Mouse (Mus musculus): ENCODE measurements around the gene Xrra1. TPM values are rescaled to one million over a fixed set of nuclear protein-coding genes. Genes with fewer than 3 reads are reported as not detected.
A peak's percentile ranks its signal among the peaks of the same experiment; 100 is the strongest.
"Not testable (repeated sequence)": the region's sequence is repeated elsewhere in the genome, so short reads cannot be mapped to it uniquely, and the experiment has no call there.

The Xrra1 gene
- polyA plus RNA-seq, 1 experiment from 2014 or later, result 0.46 TPM

DNA sequence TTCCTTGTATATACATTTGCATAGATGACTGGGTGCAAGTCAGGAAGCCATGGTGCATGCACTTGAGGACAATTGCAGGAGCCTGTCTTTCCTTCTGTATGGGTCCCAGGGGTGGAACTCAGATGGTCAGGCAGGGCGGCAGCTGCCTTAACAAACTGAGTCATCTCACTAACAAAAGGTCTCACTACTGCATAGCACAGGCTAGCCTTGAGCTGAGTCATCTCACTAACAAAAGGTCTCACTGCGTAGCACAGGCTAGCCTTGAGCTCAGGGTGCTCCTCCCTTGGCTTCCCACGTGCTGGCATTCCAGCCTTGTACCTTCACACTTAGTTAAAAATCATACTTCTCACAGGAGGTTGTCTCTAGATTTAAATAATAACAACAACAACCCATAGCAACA lies 87.0 kb downstream of the Xrra1 start:
- no peak for DNase-seq (ENCODE audit: low spot score)
- 0 out of 2 replicates have a peak, but pooled peaks cover 4% of the 10 kb centered on the region for H3K9me3 ChIP-seq
- H3K36me3 ChIP-seq (replicated peaks), result peaks cover 90% of the 10 kb centered on the region
- no peaks in the 10 kb centered on the region for H3K27me3 ChIP-seq (replicated peaks; ENCODE audit: low read depth, poor library complexity, severe bottlenecking)
- H3K4me3 ChIP-seq, result no peak overlapping the region
- H3K4me1 ChIP-seq, result no peaks in the 10 kb centered on the region
- WGBS, result 95% methylated on average over 3 of the region's 3 CpGs
- no peak overlapping the region for H3K27ac ChIP-seq (replicated peaks)

DNA sequence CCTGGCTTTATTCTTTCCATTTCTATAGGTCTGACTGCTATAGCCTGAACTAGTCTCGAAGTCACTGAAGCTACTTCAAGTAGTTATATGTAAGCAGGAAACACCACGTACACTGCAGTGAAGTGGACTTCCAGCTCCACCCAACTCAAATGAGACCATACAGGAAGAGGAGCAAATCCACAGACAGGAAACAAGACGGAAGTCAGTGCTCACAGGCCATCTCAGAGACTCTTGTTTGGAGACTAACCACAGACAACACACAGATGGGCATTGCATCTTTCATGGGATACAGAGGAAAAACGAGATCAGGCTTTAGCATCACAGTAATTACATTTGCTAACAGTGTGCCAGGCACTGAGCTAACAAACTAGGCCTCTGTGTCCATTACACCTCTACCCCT lies 87.4 kb downstream of the Xrra1 start:
- Histone ChIP-seq H3K4me3 (no peak overlapping the region), H3K27ac (replicated peaks) (no peak overlapping the region), H3K36me3 (replicated peaks) (peaks cover 89% of the 10 kb centered on the region), H3K4me1 (no peaks in the 10 kb centered on the region), H3K27me3 (replicated peaks; ENCODE audit: low read depth, poor library complexity, severe bottlenecking) (no peaks in the 10 kb centered on the region), H3K9me3 (0 out of 2 replicates have a peak, but pooled peaks cover 4% of the 10 kb centered on the region)
- no peak for DNase-seq (ENCODE audit: low spot score)
- 87% methylated on average over 4 of the region's 4 CpGs for WGBS

DNA sequence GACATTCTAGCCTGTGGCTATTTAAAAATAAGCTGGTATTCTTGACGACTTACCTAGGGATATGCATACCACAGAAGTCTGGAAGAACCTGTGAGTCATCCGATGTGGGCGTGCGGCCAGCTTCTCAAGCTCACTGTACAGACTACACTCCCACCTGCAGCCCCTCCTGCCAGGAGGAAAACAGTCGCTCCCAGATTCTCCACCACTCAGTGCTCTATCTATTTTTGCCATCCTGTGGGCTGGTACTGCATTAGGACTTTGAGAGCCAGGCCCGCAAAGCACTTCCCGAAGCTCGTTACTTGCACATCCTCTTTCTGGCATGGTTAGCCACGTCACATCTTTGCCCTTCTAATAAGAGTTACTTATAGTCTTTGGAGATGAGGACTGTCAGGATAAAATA lies 88.4 kb downstream of the Xrra1 start:
- WGBS, result 92% methylated on average over 9 of the region's 9 CpGs
- no peak for DNase-seq (ENCODE audit: low spot score)
- Histone ChIP-seq H3K36me3 (replicated peaks) (peaks cover 89% of the 10 kb centered on the region), H3K4me1 (no peaks in the 10 kb centered on the region), H3K27me3 (replicated peaks; ENCODE audit: low read depth, poor library complexity, severe bottlenecking) (no peaks in the 10 kb centered on the region), H3K9me3 (0 out of 2 replicates have a peak, but pooled peaks cover 4% of the 10 kb centered on the region), H3K4me3 (no peak overlapping the region), H3K27ac (replicated peaks) (no peak overlapping the region)

DNA sequence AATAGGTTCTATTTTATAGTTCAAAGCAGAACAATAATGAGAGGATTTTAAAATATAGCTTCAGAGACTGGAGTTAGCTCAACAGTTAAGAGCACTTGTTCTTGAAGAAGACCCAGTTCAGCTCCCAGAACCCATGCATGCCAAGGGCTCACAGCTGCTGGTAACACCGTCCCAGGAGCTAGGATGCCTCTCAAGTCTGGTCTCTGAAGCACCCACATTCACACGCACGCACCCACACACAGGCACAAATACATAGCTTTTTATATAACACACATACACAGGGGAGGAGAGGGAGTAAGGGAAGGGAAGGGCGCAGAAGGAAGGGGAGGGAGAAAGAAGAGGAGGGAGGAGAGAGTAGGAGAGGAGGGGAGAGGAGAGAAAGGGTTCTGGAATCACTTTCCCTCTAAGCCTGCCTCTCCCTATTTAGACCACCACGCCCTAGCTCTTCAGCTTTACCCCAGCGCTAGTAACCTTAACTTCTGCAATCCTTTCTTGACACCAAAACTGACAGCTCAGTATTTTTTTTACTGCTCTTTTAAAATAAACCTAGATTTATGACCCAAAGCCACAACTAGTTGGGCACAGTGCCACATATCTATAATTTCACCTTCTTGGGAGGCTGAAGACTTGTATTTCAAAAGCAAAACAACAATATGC lies 94.7 kb downstream of the Xrra1 start:
- no peaks in the 10 kb centered on the region for H3K9me3 ChIP-seq
- H3K27ac ChIP-seq (replicated peaks), result no peak overlapping the region
- WGBS, result 90% methylated on average over 6 of the region's 6 CpGs
- H3K4me1 ChIP-seq, result no peaks in the 10 kb centered on the region
- peaks cover 43% of the 10 kb centered on the region for H3K36me3 ChIP-seq (replicated peaks)
- DNase-seq (ENCODE audit: low spot score), result no peak
- no peaks in the 10 kb centered on the region for H3K27me3 ChIP-seq (replicated peaks; ENCODE audit: low read depth, poor library complexity, severe bottlenecking)
- no peak overlapping the region for H3K4me3 ChIP-seq

DNA sequence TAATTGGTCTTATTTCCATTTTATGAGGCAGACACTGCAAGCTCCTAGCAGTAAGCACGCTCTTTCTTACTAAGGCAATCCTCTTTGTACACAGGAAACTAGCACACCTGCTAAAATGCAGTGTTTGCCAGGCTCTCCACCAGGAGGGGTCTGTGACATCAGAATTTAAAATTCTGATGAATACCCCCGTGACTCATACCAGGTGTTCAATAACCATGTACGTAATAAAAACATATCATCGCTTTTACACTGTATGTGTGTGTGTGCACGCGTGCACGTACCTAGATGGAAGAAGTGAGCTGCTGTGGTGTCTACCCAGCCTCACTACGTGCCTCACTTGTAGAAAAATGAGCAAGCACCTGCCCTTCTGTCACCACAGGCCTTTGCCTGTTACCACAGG lies 95.3 kb downstream of the Xrra1 start:
- 96% methylated on average over 8 of the region's 8 CpGs for WGBS
- Histone ChIP-seq H3K4me1 (no peaks in the 10 kb centered on the region), H3K27me3 (replicated peaks; ENCODE audit: low read depth, poor library complexity, severe bottlenecking) (no peaks in the 10 kb centered on the region), H3K27ac (replicated peaks) (no peak overlapping the region), H3K9me3 (no peaks in the 10 kb centered on the region), H3K36me3 (replicated peaks) (peaks cover 40% of the 10 kb centered on the region), H3K4me3 (no peak overlapping the region)
- no peak for DNase-seq (ENCODE audit: low spot score)

DNA sequence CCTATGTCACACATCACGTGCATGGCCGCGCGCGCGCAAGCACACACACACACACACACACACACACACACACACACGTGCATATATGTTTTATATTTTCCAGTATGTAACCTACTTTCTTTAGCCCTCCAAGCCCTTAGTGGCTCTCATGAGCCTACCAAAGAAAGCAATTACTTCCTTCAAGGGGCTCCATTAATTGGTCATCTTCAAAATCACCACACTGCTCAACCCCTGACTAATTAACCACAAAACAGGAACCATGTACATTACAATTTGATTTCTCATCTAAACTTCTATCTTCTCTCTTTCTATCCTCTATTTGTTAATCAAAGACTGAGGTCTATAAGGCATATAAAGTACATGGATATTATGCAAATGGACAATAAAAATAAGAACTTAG lies 97.2 kb downstream of the Xrra1 start:
- Histone ChIP-seq H3K4me3 (no peak overlapping the region), H3K27me3 (replicated peaks; ENCODE audit: low read depth, poor library complexity, severe bottlenecking) (no peaks in the 10 kb centered on the region), H3K9me3 (no peaks in the 10 kb centered on the region), H3K27ac (replicated peaks) (no peak overlapping the region), H3K36me3 (replicated peaks) (peaks cover 28% of the 10 kb centered on the region), H3K4me1 (no peaks in the 10 kb centered on the region)
- WGBS, result 97% methylated on average over 7 of the region's 7 CpGs
- no peak for DNase-seq (ENCODE audit: low spot score)

DNA sequence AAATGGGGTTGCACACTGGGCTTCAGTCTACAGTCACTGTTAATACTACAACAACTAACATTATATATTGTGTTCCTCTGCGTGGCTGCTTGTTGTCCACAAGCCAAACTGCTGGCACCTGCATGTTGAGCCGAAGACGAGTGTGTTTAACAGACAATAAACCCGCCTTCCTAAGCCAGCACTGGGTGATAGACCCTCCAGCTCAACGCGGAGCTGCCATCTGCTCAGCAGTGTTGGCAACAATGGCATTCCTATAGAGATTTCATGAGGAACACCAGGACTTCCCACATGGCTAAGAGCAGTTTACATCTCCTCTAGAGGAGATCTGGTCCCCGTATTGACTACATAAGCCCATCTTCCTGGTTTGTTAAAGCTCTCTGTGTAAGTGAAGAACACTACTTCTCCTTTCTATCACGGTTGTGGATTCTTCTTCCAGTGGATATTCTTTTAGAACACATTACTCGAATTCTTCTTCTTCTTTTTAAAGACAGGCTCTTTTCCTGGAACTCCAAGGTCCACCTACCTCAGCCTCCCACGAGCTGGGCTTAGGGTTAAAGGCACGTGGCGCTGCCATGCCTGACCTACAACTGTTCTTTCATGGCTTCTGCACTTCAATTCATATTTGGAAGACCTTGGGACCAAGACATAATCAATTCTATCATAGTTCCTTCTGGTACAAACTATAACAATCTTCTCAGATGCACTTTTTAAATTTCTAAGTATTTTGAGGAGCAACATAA lies 98.5 kb downstream of the Xrra1 start:
- Histone ChIP-seq H3K27ac (replicated peaks) (no peak overlapping the region), H3K4me3 (no peak overlapping the region), H3K9me3 (no peaks in the 10 kb centered on the region), H3K27me3 (replicated peaks; ENCODE audit: low read depth, poor library complexity, severe bottlenecking) (no peaks in the 10 kb centered on the region), H3K36me3 (replicated peaks) (peaks cover 16% of the 10 kb centered on the region; the same call in 1 of the 2 replicates), H3K4me1 (0 out of 2 replicates have a peak, but pooled peaks cover under 1% of the 10 kb centered on the region)
- WGBS, result 90% methylated on average over 12 of the region's 12 CpGs
- DNase-seq (ENCODE audit: low spot score), result no peak

DNA sequence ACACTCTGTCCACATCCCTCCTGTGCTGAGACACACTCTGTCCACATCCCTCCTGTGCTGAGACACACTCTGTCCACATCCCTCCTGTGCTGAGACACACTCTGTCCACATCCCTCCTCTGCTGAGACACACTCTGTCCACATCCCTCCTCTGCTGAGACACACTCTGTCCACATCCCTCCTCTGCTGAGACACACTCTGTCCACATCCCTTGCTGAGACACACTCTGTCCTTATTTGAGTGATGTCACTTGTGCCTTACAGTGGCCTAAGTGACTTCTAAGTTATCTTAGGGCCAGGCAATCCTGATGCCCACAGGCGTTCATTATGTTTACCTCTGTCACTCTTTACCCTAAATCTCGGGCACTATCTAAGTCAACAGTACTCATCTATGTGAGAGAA lies 101.7 kb downstream of the Xrra1 start:
- H3K4me1 ChIP-seq, result peaks cover 15% of the 10 kb centered on the region
- not testable (repeated sequence) for H3K9me3 ChIP-seq; H3K4me3 ChIP-seq; DNase-seq (ENCODE audit: low spot score); H3K27ac ChIP-seq (replicated peaks); H3K36me3 ChIP-seq (replicated peaks); H3K27me3 ChIP-seq (replicated peaks; ENCODE audit: low read depth, poor library complexity, severe bottlenecking)
- WGBS, result 86% methylated on average over 2 of the region's 2 CpGs

DNA sequence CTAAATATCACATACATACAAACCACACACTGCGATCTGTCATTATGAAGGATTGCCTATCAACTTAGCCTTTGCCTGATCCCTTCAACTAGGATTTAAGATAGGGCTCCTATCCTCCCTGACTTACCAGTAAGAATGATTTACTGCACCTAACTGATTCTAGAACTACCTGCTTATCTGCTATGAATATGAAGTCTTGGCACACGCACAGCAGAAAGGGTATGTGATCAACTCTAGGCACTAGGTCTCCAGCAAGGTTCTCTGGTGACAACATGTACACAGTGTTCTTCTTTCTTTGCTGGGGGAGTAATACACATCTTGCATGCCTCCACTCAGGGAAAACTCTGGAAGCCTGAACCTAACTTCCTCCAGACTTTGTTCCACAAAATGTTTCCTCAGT lies 102.6 kb downstream of the Xrra1 start:
- Histone ChIP-seq H3K9me3 (no peaks in the 10 kb centered on the region), H3K27me3 (replicated peaks; ENCODE audit: low read depth, poor library complexity, severe bottlenecking) (no peaks in the 10 kb centered on the region), H3K27ac (replicated peaks) (no peak overlapping the region), H3K4me3 (no peak overlapping the region), H3K36me3 (replicated peaks) (no peaks in the 10 kb centered on the region), H3K4me1 (peaks cover 24% of the 10 kb centered on the region)
- DNase-seq (ENCODE audit: low spot score), result no peak
- WGBS, result 97% methylated on average over 2 of the region's 2 CpGs

DNA sequence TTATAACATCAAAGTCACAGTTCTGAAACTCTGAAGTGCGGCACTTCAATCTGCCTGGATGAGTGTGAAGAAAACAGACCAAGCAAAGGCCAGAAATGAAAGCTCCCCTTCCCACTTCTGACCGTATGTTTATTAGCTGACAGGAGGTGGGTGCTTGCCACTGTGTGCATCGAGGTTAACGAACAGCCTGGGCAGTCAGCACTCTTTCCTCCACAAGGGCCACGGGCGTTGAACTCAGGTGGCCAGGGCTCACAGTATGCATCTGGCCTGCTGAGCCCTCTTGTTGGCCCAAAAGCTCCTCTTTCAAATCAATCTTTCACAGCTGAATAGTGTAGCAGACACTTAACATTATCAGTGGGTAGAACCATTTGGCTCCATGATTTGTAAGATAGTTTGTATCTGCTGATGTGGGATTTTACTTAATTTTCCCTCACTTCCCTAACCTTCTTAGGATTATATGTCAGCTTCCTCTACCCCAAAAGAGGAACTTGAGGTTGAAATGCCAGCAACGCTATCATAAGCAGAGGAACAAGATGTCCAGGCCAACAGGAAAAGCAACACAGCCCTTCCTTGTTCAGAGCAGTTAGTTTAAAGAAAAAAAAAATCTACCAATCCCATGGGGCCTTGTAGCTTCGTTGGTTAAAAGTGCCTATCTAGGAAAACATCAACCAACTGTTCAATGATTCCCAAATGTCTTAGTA lies 103.8 kb downstream of the Xrra1 start:
- DNase-seq (ENCODE audit: low spot score), result no peak
- no peaks in the 10 kb centered on the region for H3K27me3 ChIP-seq (replicated peaks; ENCODE audit: low read depth, poor library complexity, severe bottlenecking)
- no peak overlapping the region for H3K27ac ChIP-seq (replicated peaks)
- no peaks in the 10 kb centered on the region for H3K9me3 ChIP-seq
- WGBS, result 76% methylated on average over 8 of the region's 8 CpGs
- H3K36me3 ChIP-seq (replicated peaks), result no peaks in the 10 kb centered on the region
- H3K4me1 ChIP-seq, result peaks cover 36% of the 10 kb centered on the region
- H3K4me3 ChIP-seq, result no peak overlapping the region

DNA sequence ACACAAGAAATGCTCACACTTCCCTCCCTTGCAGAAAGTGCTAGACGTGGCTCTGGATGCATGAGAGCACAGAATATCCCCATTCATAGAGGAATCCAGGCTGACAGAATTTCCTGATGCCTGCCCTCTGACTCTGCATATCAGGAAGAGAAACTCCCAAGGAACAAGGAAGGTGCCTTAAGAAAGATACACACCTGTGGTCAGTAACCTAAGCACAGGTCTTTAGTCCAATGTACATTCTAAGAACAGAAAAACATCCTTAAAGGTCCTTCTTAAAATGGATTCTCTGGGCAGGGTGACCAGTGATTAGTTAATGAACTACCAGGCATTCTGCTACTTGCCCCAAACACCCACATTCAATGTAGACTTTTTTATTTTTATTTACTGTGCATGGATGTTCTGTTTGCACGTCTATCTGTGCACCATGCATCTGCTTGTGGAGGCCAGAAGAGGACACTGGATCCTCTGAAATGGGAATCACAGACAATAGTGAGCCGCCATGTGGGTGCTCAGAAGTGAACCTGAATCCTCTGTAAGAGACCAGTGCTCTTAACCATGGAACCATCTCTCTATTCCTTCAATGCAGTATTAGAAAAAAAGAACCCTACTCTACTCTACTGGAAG lies 104.4 kb downstream of the Xrra1 start:
- Histone ChIP-seq H3K36me3 (replicated peaks) (no peaks in the 10 kb centered on the region), H3K27ac (replicated peaks) (no peak overlapping the region), H3K4me1 (peaks cover 36% of the 10 kb centered on the region), H3K4me3 (no peak overlapping the region), H3K9me3 (no peaks in the 10 kb centered on the region), H3K27me3 (replicated peaks; ENCODE audit: low read depth, poor library complexity, severe bottlenecking) (no peaks in the 10 kb centered on the region)
- no peak for DNase-seq (ENCODE audit: low spot score)
- 79% methylated on average over 3 of the region's 3 CpGs for WGBS

DNA sequence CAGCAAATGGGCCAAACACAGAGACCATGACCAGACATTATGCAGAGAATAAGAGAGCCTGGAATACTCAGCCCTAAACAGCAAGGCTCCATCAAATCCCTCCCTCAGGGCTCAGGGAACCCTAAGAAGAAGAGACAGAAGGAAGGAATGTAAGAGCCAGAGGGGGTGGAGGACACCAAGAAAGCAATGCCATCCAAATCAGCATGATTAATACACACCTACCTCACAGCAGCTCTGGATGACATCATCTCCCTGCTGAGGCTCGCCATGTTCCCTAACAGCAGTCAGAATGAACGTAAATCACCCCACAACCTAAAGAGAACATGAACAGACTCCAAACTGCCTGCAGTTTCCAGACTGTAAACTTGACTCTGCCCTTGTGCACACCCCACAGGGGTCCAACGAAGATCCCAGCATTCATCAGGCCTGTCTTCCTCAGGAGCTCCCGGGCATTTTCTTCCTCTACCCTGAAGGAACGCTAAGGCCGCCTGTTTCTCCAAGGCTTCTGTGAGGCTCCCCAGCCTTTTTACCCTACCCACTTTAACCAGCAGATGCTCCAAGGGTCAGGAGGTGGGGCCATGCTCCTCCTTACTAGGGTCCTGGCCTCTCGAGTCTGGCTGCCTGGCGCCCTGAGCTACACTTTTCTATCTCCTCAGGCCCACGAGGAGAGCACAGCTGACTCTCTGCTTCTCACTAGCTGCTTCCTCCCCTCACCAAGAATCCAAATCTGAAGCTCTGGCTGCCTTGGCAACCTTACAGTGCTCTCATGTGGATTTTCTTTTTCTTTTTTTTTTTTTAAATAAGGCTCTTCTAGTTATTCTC lies 106.3 kb downstream of the Xrra1 start:
- H3K27me3 ChIP-seq (replicated peaks; ENCODE audit: low read depth, poor library complexity, severe bottlenecking), result no peaks in the 10 kb centered on the region
- DNase-seq (ENCODE audit: low spot score), result no peak
- H3K4me1 ChIP-seq, result peaks cover 38% of the 10 kb centered on the region
- no peaks in the 10 kb centered on the region for H3K9me3 ChIP-seq
- H3K36me3 ChIP-seq (replicated peaks), result no peaks in the 10 kb centered on the region
- peak overlapping the region; percentile 20 for H3K27ac ChIP-seq (replicated peaks)
- WGBS, result 31% methylated on average over 9 of the region's 9 CpGs
- H3K4me3 ChIP-seq, result no peak overlapping the region

All from embryonic facial prominence, embryonic 10.5 days (tissue).